Mouse (Mus musculus) ES-Bruce4 (cell line): ENCODE results near the gene Akt1s1. TPM values are rescaled to one million over a fixed set of nuclear protein-coding genes. Genes with fewer than 3 reads are reported as not detected.
A peak's percentile ranks its signal among the peaks of the same experiment; 100 is the strongest.

Experiments
- H3K27ac ChIP-seq: 2 replicates; pipeline ENCODE4 v1.5.1; 2012; ENCODE audit warnings: low read length, inconsistent platforms; ENCODE audit not compliant: insufficient read depth
- H3K27me3 ChIP-seq: 2 replicates; pipeline ENCODE4 v1.6.1; 2012; ENCODE audit warnings: mild to moderate bottlenecking, low read length, inconsistent platforms; ENCODE audit not compliant: control insufficient read depth, poor library complexity, insufficient read depth, severe bottlenecking
- H3K36me3 ChIP-seq: 2 replicates; pipeline ENCODE4 v1.6.1; 2012; ENCODE audit warnings: inconsistent platforms, mild to moderate bottlenecking, low read length, moderate library complexity; ENCODE audit not compliant: control insufficient read depth, poor library complexity, insufficient read depth, severe bottlenecking
- H3K4me1 ChIP-seq: one replicate; pipeline ENCODE4 v1.8.1; 2011; ENCODE audit warnings: low read length; ENCODE audit not compliant: control insufficient read depth, insufficient read depth
- H3K4me3 ChIP-seq: 2 replicates; pipeline ENCODE4 v1.5.1; 2011; ENCODE audit warnings: low read depth, mild to moderate bottlenecking, low read length
- H3K9ac ChIP-seq: 2 replicates; pipeline ENCODE4 v1.6.1; 2012; ENCODE audit warnings: low read depth, mild to moderate bottlenecking, inconsistent platforms; ENCODE audit not compliant: poor library complexity, severe bottlenecking
- H3K9me3 ChIP-seq: replicated peaks from 2 replicates; pipeline ENCODE4 v1.6.1; 2012; ENCODE audit warnings: mild to moderate bottlenecking, low read length, inconsistent platforms; ENCODE audit not compliant: control insufficient read depth, poor library complexity, insufficient read depth, severe bottlenecking
- CTCF ChIP-seq: IDR thresholded peaks from one replicate; pipeline ENCODE4 v1.8.1; 2011; ENCODE audit warnings: low read depth, low read length
- EP300 ChIP-seq: IDR thresholded peaks from 2 replicates; pipeline ENCODE4 v1.6.1; 2011; ENCODE audit warnings: low read depth, low read length; ENCODE audit not compliant: insufficient read depth
- POLR2A ChIP-seq: IDR thresholded peaks from one replicate; pipeline ENCODE4 v1.8.1; 2011; ENCODE audit warnings: low read length; ENCODE audit not compliant: insufficient read depth
- polyA plus RNA-seq: library from polyadenylated mRNA; stranded (reverse); fragments of >200 nt; gene quantifications from 2 replicates; pipeline ENCODE4 v1.2.4, GENCODE M21; 2011; ENCODE audit warnings: low read depth; ENCODE audit not compliant: missing spikeins, insufficient read depth, insufficient read length

The Akt1s1 gene
- polyA plus RNA-seq, 1 experiment, result 38.3 TPM

DNA sequence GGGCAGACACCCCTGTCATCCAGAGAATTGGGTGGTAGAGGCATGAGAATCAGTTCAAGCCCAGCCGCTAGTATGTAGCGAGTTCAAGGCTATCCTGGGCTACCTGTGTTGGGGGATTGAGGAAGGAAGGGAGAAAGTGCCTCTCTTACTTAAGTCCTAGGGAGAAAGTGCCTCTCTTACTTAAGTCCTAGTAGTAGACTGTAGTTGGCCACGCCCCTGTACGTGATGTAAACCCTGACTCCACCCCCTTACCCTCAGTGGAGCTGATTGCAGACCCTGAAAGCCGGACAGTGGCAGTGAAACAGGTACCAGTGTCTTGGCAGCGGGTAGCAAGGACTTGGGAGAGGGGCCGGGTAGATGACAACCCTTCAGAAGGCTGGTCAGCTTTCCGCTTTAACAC is 9.1 kb downstream of the Akt1s1 start:
- Histone ChIP-seq H3K27me3 (no peaks in the 10 kb centered on the region), H3K27ac (no peak overlapping the region), H3K4me1 (no peaks in the 10 kb centered on the region), H3K36me3 (peaks cover 6% of the 10 kb centered on the region; the same call in 1 of the 2 replicates), H3K4me3 (peak overlapping the region; percentile 66), H3K9ac (peak overlapping the region; percentile 85), H3K9me3 (no peaks in the 10 kb centered on the region)
- TF ChIP-seq CTCF (no peak), POLR2A (no peak), EP300 (no peak)

DNA sequence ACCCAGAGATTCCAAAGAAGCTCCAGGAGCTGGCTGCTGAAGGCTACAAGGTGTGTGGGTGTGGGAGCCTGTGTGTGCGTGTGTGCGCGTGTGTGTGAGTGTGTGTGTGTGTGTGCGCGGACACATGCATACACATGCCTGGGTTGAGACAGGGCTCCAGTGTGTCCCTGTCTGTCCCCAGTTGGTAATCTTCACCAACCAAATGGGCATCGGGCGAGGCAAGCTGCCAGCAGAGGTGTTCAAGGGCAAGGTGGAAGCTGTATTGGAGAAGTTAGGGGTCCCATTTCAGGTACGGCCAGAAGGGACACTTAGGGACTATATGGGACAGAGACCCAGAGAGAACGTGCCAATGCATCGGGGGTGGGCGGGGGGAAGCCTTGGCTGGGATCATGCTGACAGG is 11.1 kb downstream of the Akt1s1 start:
- Histone ChIP-seq H3K4me3 (no peak overlapping the region), H3K9ac (no peak overlapping the region), H3K27ac (no peak overlapping the region), H3K36me3 (peaks cover 11% of the 10 kb centered on the region; the same call in 1 of the 2 replicates), H3K9me3 (no peaks in the 10 kb centered on the region), H3K4me1 (no peaks in the 10 kb centered on the region), H3K27me3 (no peaks in the 10 kb centered on the region)
- TF ChIP-seq EP300, result no peak
- TF ChIP-seq POLR2A, result no peak
- no peak for TF ChIP-seq CTCF

DNA sequence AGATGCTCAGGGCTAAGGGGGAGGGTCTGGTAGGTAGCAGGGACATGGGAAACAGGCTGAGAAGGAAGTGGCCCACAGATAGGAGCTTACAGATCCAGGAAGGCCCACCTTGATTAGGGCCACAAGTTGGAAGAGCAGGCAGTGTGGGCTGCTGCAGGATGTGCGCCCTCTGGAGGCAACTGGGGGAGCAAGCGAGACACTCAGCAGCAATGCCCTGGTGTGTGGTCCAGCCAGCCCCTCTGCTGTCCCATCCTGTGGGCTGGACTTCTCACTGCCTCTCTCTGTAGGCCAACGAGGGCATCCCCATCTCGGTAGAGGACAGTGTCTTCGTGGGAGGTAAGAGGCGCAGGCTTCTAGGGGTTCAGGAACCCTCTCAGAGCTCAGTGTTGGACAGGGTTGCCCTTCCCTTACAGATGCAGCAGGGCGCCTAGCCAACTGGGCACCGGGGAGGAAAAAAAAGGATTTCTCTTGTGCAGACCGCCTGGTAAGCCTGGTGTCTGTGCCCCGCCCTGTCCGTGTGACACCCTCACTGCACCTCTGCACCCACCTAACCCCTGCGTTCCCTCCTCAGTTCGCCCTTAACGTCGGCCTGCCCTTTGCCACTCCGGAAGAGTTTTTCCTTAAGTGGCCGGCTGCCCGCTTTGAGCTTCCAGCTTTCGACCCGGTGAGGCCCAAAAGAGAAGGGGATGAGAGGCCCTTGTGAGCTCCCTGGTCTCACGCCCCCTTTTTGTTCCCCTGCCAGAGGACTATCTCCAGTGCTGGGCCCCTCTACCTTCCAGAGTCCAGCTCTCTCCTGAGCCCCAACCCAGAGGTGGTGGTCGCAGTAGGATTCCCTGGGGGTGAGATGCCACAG is 12.0 kb downstream of the Akt1s1 start:
- no peak overlapping the region for H3K4me3 ChIP-seq

DNA sequence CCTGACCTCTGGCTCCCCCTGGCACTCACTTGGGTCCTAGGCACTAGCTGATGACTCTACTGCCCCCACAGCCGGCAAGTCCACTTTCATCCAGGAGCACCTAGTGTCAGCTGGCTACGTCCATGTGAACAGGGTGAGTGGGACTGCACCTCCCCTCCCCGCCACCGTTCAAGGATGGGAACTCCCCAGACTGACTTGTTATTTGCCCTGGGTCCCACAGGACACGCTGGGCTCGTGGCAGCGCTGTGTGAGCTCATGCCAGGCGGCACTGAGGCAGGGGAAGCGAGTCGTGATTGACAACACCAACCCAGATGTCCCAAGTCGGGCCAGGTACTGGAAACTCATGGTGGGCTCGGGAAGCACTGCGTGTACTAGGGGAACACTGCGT is 12.6 kb downstream of the Akt1s1 start:
- Histone ChIP-seq H3K27me3 (no peaks in the 10 kb centered on the region), H3K4me3 (no peak overlapping the region), H3K9ac (no peak overlapping the region), H3K36me3 (peaks cover 11% of the 10 kb centered on the region; the same call in 1 of the 2 replicates), H3K9me3 (no peaks in the 10 kb centered on the region), H3K4me1 (no peaks in the 10 kb centered on the region), H3K27ac (no peak overlapping the region)
- no peak for TF ChIP-seq CTCF
- TF ChIP-seq POLR2A, result no peak
- TF ChIP-seq EP300, result no peak

More for the DNA sequence above, 12.0 kb downstream of the Akt1s1 start:
- H3K36me3 ChIP-seq, result peaks cover 11% of the 10 kb centered on the region; the same call in 1 of the 2 replicates
- H3K4me1 ChIP-seq, result no peaks in the 10 kb centered on the region
- no peak overlapping the region for H3K9ac ChIP-seq
- no peaks in the 10 kb centered on the region for H3K9me3 ChIP-seq
- no peaks in the 10 kb centered on the region for H3K27me3 ChIP-seq
- H3K27ac ChIP-seq, result no peak overlapping the region
- TF ChIP-seq EP300, result no peak
- peak; percentile 99 for TF ChIP-seq CTCF
- no peak for TF ChIP-seq POLR2A

DNA sequence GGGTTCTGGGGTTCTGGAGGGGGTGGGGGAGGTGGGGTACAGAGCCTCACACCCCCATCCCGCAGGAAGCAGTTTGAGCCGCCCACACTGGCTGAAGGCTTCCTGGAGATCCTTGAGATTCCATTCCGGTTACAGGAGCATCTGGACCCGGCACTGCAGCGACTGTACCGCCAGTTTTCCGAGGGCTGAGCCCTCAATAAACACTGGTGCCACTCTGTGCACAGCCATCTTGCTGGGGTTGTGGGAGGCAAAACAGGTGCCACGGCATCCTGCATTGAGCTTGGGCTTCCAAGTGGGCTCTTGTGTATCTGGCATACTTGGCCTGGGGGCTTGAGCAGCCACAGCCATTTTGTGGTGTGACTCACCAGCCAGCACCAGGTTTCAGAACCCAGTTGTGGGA is 13.6 kb downstream of the Akt1s1 start:
- peaks cover 1% of the 10 kb centered on the region for H3K4me1 ChIP-seq
- H3K27me3 ChIP-seq, result no peaks in the 10 kb centered on the region
- peaks cover 11% of the 10 kb centered on the region; the same call in 1 of the 2 replicates for H3K36me3 ChIP-seq
- TF ChIP-seq EP300 (no peak), CTCF (no peak), POLR2A (no peak)
- H3K27ac ChIP-seq, result no peak overlapping the region
- H3K9me3 ChIP-seq, result no peaks in the 10 kb centered on the region
- H3K9ac ChIP-seq, result no peak overlapping the region
- H3K4me3 ChIP-seq, result no peak overlapping the region

DNA sequence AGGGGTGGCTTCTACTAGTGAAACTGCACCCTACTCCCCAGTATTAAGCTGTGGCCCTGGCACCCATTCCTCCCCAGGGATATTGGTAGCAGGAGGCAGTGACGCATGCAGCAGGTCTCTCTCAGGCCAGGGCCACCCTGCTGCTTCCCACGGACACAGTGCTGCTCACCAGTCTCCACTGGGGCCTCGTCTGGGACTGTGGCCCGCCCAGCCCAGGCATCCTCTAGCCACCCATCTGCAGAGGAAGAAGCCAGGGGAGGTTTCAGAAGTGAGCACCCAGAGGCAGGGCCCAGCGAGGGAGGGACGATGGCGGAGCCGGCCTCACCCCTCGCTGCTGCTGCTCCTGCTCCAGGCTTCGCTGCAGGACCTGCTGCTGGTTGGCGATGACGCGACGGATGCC is 14.4 kb downstream of the Akt1s1 start:
- peaks cover 2% of the 10 kb centered on the region for H3K4me1 ChIP-seq
- no peak overlapping the region for H3K9ac ChIP-seq
- H3K27ac ChIP-seq, result no peak overlapping the region
- no peak overlapping the region for H3K4me3 ChIP-seq
- TF ChIP-seq EP300, result no peak
- no peak for TF ChIP-seq CTCF
- TF ChIP-seq POLR2A, result no peak
- H3K27me3 ChIP-seq, result no peaks in the 10 kb centered on the region
- no peaks in the 10 kb centered on the region for H3K9me3 ChIP-seq
- peaks cover 11% of the 10 kb centered on the region; the same call in 1 of the 2 replicates for H3K36me3 ChIP-seq
